Mouse (Mus musculus) heart, postnatal 0 days (tissue): Measurements from ENCODE around the gene Dyrk3.

Experiments
- CTCF ChIP-seq: IDR thresholded peaks from 2 replicates; pipeline ENCODE4 v1.5.1; 2016; ENCODE audit warnings: antibody characterized with exemption, control low read depth, low read depth
- EP300 ChIP-seq: IDR thresholded peaks from 2 replicates; pipeline ENCODE4 v1.6.1; 2016; ENCODE audit warnings: antibody characterized with exemption, low read depth

- TF ChIP-seq EP300 = no peak
- TF ChIP-seq CTCF = no peak
Observed at GRCm38 (mm10) chr1:131146181-131146614, 8.1 kb upstream of the Dyrk3 start.
